In genomic region chr1:71036999-71037398, GRCm38 (mm10) we compare ENCODE assay signal across 9 mouse cellular contexts.
DNase-seq lines count a peak whose midpoint lies in the region; ATAC-seq and TF ChIP-seq lines count a peak whose summit lies in the region.
"Had no signal": no experiment of that assay in that cellular context is flagged by ENCODE, and none has a peak within 500 bp of the region (broad histone marks: within the 10 kb centered on the region; RNA-seq: fewer than 3 reads in every experiment).

No protein-coding gene starts in this region.

- H3K9me3 ChIP-seq in heart, embryonic 11.5 days (replicated peaks; ENCODE audit: control insufficient read depth, low read length) = no peaks in the 10 kb centered on the region
- H3K9me3 ChIP-seq: neural tube, embryonic 13.5 days had no signal

- TF ChIP-seq CTCF in lung, adult 2 months (IDR thresholded peaks at IDR 0.05; ENCODE audit: insufficient read depth, low read length) = peak; percentile 45
- TF ChIP-seq CTCF in bone marrow, adult 2 months (IDR thresholded peaks at IDR 0.05; ENCODE audit: control insufficient read depth, insufficient read depth, low read length) = peak; percentile 39; the same call in 1 of the 2 replicates

- H3K4me3 ChIP-seq in lung, adult 2 months (replicated peaks; ENCODE audit: extremely low read depth, low read depth, low read length) = no peak overlapping the region
- no peak overlapping the region for H3K4me3 ChIP-seq in bone marrow, adult 2 months (replicated peaks; ENCODE audit: control insufficient read depth, low read depth, low read length)
- H3K4me3 ChIP-seq in heart, embryonic 11.5 days (ENCODE audit: low read depth, low read length) = no peak overlapping the region
- H3K4me3 ChIP-seq: neural tube, embryonic 13.5 days had no signal

- no peak for DNase-seq in lung, adult 2 months
- no peak for DNase-seq in lung, postnatal 25 days (ENCODE audit: low spot score)
- no peak for DNase-seq in cerebellum, adult 11 months
- DNase-seq in layer of hippocampus, postnatal 14 days (ENCODE audit: low spot score in 2 of 2) = no peak

- H3K4me1 ChIP-seq in lung, adult 2 months (ENCODE audit: control insufficient read depth, insufficient read depth, low read length) = no peaks in the 10 kb centered on the region
- no peaks in the 10 kb centered on the region for H3K4me1 ChIP-seq in bone marrow, adult 2 months (ENCODE audit: control insufficient read depth, insufficient read depth, low read length)
- no peaks in the 10 kb centered on the region for H3K4me1 ChIP-seq in heart, embryonic 11.5 days (ENCODE audit: control insufficient read depth, insufficient read depth, low read length)
- H3K4me1 ChIP-seq: neural tube, embryonic 13.5 days had no signal

- no peaks in the 10 kb centered on the region for H3K27me3 ChIP-seq in heart, embryonic 11.5 days (ENCODE audit: control insufficient read depth, insufficient read depth, low read length)
- H3K27me3 ChIP-seq: neural tube, embryonic 13.5 days had no signal

- TF ChIP-seq POLR2A in lung, adult 2 months (IDR thresholded peaks at IDR 0.05; ENCODE audit: borderline replicate concordance, extremely low read depth, low read depth, low read length) = no peak
- no peak for TF ChIP-seq POLR2A in bone marrow, adult 2 months (IDR thresholded peaks at IDR 0.05; ENCODE audit: borderline replicate concordance, control insufficient read depth, low read depth, low read length)

- no peaks in the 10 kb centered on the region for H3K36me3 ChIP-seq in heart, embryonic 11.5 days (ENCODE audit: control insufficient read depth, insufficient read depth, low read length)
- H3K36me3 ChIP-seq: neural tube, embryonic 13.5 days had no signal

- H3K9ac ChIP-seq in heart, embryonic 11.5 days (ENCODE audit: low read depth, low read length) = no peak overlapping the region
- H3K9ac ChIP-seq: neural tube, embryonic 13.5 days had no signal

- peak; percentile 51 to 67; a peak in 3 of 4 replicates for ATAC-seq in hematopoietic stem cell, adult 5-6 weeks (replicated peaks in 1 of 2; ENCODE audit: insufficient read depth in 1 of 2, low FRiP score in 2 of 2, low TSS enrichment in 1 of 2, low read depth in 1 of 2, poor library complexity in 2 of 2, severe bottlenecking in 2 of 2)
- ATAC-seq in megakaryocyte-erythroid progenitor cell, adult 5-6 weeks (replicated peaks; ENCODE audit: low FRiP score, low TSS enrichment, poor library complexity, severe bottlenecking) = peak; percentile 79
- no peak for ATAC-seq in heart, embryonic 11.5 days (replicated peaks; ENCODE audit: insufficient number of reproducible peaks, low FRiP score, low TSS enrichment)

- no peak overlapping the region for H3K4me2 ChIP-seq in heart, embryonic 11.5 days
- H3K4me2 ChIP-seq: neural tube, embryonic 13.5 days had no signal

- H3K27ac ChIP-seq in bone marrow, adult 2 months (ENCODE audit: control insufficient read depth, insufficient read depth, low read depth, low read length, poor library complexity) = no peak overlapping the region
- no peak overlapping the region for H3K27ac ChIP-seq in heart, embryonic 11.5 days (ENCODE audit: low read depth, low read length)
- H3K27ac ChIP-seq: neural tube, embryonic 13.5 days had no signal

- 63% methylated on average over 7 of the region's 7 CpGs for WGBS in lung, adult 2 months
- 88% methylated on average over 7 of the region's 7 CpGs for WGBS in bone marrow, adult 2 months
- 61% methylated on average over 7 of the region's 7 CpGs for WGBS in heart, embryonic 11.5 days (ENCODE audit: insufficient replicate concordance)
